Mouse (Mus musculus) gastrocnemius, postnatal 14 days (tissue): Measurements from ENCODE around the gene Iqcn. TPM values are rescaled to one million over a fixed set of nuclear protein-coding genes. Genes with fewer than 3 reads are reported as not detected.

ENCODE experiments used
- DNase-seq: peaks from one replicate; pipeline ENCODE4 v3.0.0; 2021; ENCODE audit warnings: mixed read lengths
- intact Hi-C: fragments of 180-260 bp; cut with DNase I; formaldehyde crosslinking; loops from one replicate; pipeline ENCODE4 v1.15.1; 2025; ENCODE audit warnings: low total_unique reads
- total RNA-seq, 2 experiments: library from RNA; stranded (reverse); gene quantifications; 2 replicates each; pipeline ENCODE4 v1.2.3; 2021

The Iqcn gene
- total RNA-seq, 2 experiments from 2014 or later: 0.04 TPM; not detected in 1

- intact Hi-C loops: loop anchor here (5.0 kb wide), 1 partner anchor 35 kb away; no protein-coding TSS in a partner anchor
- DNase-seq: no peak
Observed at GRCm38 (mm10) chr8:70747211-70747890, 44.1 kb downstream of the Iqcn start.

- intact Hi-C loops: loop anchor here (5.0 kb wide), 1 partner anchor 36 kb away; no protein-coding TSS in a partner anchor
- no peak for DNase-seq
Observed at GRCm38 (mm10) chr8:70748246-70749096, 45.2 kb downstream of the Iqcn start.

GRCm38 (mm10) chr8:70749097-70749674 lies 45.9 kb downstream of the Iqcn start:
- DNase-seq: no peak
- intact Hi-C loops: loop anchor here (5.0 kb wide), 1 partner anchor 37 kb away; no protein-coding TSS in a partner anchor

- intact Hi-C loops: no loop called here
- no peak for DNase-seq
Observed at GRCm38 (mm10) chr8:70750128-70750680, 46.9 kb downstream of the Iqcn start.

GRCm38 (mm10) chr8:70752000-70752764 lies 48.9 kb downstream of the Iqcn start:
- DNase-seq: peak; percentile 69
- intact Hi-C loops: no loop called here

GRCm38 (mm10) chr8:70753151-70753550 lies 49.9 kb downstream of the Iqcn start:
- intact Hi-C loops: no loop called here

GRCm38 (mm10) chr8:70754043-70754870 lies 51.0 kb downstream of the Iqcn start, which contains the start of gene Rab3a:
TSS of gene Rab3a (plus strand) at chr8:70754679.
- DNase-seq: peak; percentile 97
- intact Hi-C loops: no loop called here

More at GRCm38 (mm10) chr8:70753151-70753550, 49.9 kb downstream of the Iqcn start:
- DNase-seq: peak; percentile 96

GRCm38 (mm10) chr8:70754871-70755660 lies 51.8 kb downstream of the Iqcn start:
- intact Hi-C loops: no loop called here
- DNase-seq: peak; percentile 71

GRCm38 (mm10) chr8:70755661-70756475 lies 52.6 kb downstream of the Iqcn start:
- peak; percentile 7 for DNase-seq
- intact Hi-C loops: no loop called here

- DNase-seq: no peak
- intact Hi-C loops: no loop called here
Observed at GRCm38 (mm10) chr8:70756476-70757040, 53.3 kb downstream of the Iqcn start.

GRCm38 (mm10) chr8:70757523-70758307 lies 54.5 kb downstream of the Iqcn start:
- intact Hi-C loops: no loop called here
- peak; percentile 23 for DNase-seq

- peak; percentile 10 for DNase-seq
- intact Hi-C loops: no loop called here
Observed at GRCm38 (mm10) chr8:70758308-70758615, 55.0 kb downstream of the Iqcn start.

GRCm38 (mm10) chr8:70758616-70759561 lies 55.6 kb downstream of the Iqcn start:
- intact Hi-C loops: no loop called here

GRCm38 (mm10) chr8:70760350-70760749 lies 57.1 kb downstream of the Iqcn start:
- peak; percentile 33 for DNase-seq
- intact Hi-C loops: no loop called here

More at GRCm38 (mm10) chr8:70758616-70759561, 55.6 kb downstream of the Iqcn start:
- DNase-seq: peak; percentile 43
